ENCODE assay signal across 25 mouse cellular contexts in the genomic region with DNA sequence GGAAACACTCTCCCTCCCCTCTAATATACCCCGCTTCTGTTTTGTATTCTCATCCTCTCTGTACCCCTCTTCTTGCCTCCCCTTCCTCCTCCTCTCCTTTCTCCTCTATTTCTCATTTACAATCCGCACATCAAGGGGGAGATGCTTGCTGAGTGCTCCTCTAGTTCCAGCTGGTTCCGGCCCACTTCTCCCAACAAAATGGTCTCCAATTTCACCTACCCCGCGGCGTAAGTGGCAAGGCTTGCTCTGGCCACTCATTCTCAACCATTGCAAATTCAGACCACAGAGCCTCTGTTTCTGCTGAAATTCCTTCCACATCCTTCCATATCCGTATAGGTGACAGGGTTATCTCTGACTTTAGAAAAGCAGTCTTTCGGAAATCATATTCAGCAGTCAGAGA. TPM values are rescaled to one million over a fixed set of nuclear protein-coding genes. Genes with fewer than 3 reads are reported as not detected.
A peak's percentile ranks its signal among the peaks of the same experiment; 100 is the strongest.
DNase-seq lines count a peak whose midpoint lies in the region; ATAC-seq lines count a peak whose summit lies in the region.
"Had no signal": no experiment of that assay in that cellular context is flagged by ENCODE, and none has a peak within 500 bp of the region (broad histone marks: within the 10 kb centered on the region; RNA-seq: fewer than 3 reads in every experiment).

No protein-coding gene starts in this region.

- no peak overlapping the region for H3K4me3 ChIP-seq in limb, embryonic 15.5 days
- no peak overlapping the region for H3K4me3 ChIP-seq in limb, embryonic 10.5 days
- H3K4me3 ChIP-seq in embryonic facial prominence, embryonic 13.5 days, result no peak overlapping the region
- H3K4me3 ChIP-seq: forebrain, embryonic 13.5 days; heart, embryonic 10.5 days; heart, embryonic 15.5 days; hindbrain, embryonic 13.5 days; limb, embryonic 12.5 days; lung, embryonic 15.5 days; midbrain, embryonic 10.5 days; midbrain, embryonic 15.5 days had no signal

- no peaks in the 10 kb centered on the region for H3K9me3 ChIP-seq in limb, embryonic 15.5 days
- H3K9me3 ChIP-seq in limb, embryonic 10.5 days (replicated peaks), result no peaks in the 10 kb centered on the region
- H3K9me3 ChIP-seq in embryonic facial prominence, embryonic 13.5 days, result no peaks in the 10 kb centered on the region
- H3K9me3 ChIP-seq: forebrain, embryonic 13.5 days; heart, embryonic 10.5 days; heart, embryonic 15.5 days; hindbrain, embryonic 13.5 days; limb, embryonic 12.5 days; lung, embryonic 15.5 days; midbrain, embryonic 10.5 days; midbrain, embryonic 15.5 days had no signal

- H3K27me3 ChIP-seq in limb, embryonic 15.5 days, result no peaks in the 10 kb centered on the region
- no peaks in the 10 kb centered on the region for H3K27me3 ChIP-seq in limb, embryonic 10.5 days (ENCODE audit: low read depth, poor library complexity, severe bottlenecking)
- H3K27me3 ChIP-seq in embryonic facial prominence, embryonic 13.5 days, result no peaks in the 10 kb centered on the region
- H3K27me3 ChIP-seq: forebrain, embryonic 13.5 days; hindbrain, embryonic 13.5 days; limb, embryonic 12.5 days; lung, embryonic 15.5 days; midbrain, embryonic 15.5 days had no signal

- peaks cover 12% of the 10 kb centered on the region for H3K4me1 ChIP-seq in limb, embryonic 15.5 days
- 0 out of 2 replicates have a peak, but pooled peaks cover 3% of the 10 kb centered on the region for H3K4me1 ChIP-seq in limb, embryonic 10.5 days
- H3K4me1 ChIP-seq in embryonic facial prominence, embryonic 13.5 days, result peaks cover 39% of the 10 kb centered on the region
- H3K4me1 ChIP-seq: forebrain, embryonic 13.5 days; hindbrain, embryonic 13.5 days; midbrain, embryonic 10.5 days; midbrain, embryonic 15.5 days had no signal

- no peak overlapping the region for H3K9ac ChIP-seq in limb, embryonic 15.5 days
- no peak overlapping the region for H3K9ac ChIP-seq in embryonic facial prominence, embryonic 13.5 days
- H3K9ac ChIP-seq: forebrain, embryonic 13.5 days; heart, embryonic 15.5 days; hindbrain, embryonic 13.5 days; limb, embryonic 12.5 days; lung, embryonic 15.5 days; midbrain, embryonic 15.5 days had no signal

- no peak overlapping the region for H3K4me2 ChIP-seq in limb, embryonic 15.5 days
- H3K4me2 ChIP-seq in embryonic facial prominence, embryonic 13.5 days, result peak overlapping the region; percentile 17; the same call in 1 of the 2 replicates
- H3K4me2 ChIP-seq: forebrain, embryonic 13.5 days; heart, embryonic 15.5 days; hindbrain, embryonic 13.5 days; limb, embryonic 12.5 days; liver, embryonic 11.5 days; lung, embryonic 15.5 days; midbrain, embryonic 15.5 days had no signal

- ATAC-seq in limb, embryonic 15.5 days (ENCODE audit: insufficient number of reproducible peaks, low FRiP score, low TSS enrichment, low read depth), result no peak
- no peak for ATAC-seq in embryonic facial prominence, embryonic 13.5 days (ENCODE audit: insufficient number of reproducible peaks, insufficient read depth, low FRiP score, low TSS enrichment, low read depth)
- ATAC-seq: forebrain, embryonic 13.5 days; midbrain, embryonic 15.5 days had no signal

- 80% methylated on average over 8 of the region's 8 CpGs for WGBS in limb, embryonic 15.5 days
- 82% methylated on average over 8 of the region's 8 CpGs for WGBS in limb, embryonic 10.5 days
- WGBS in embryonic facial prominence, embryonic 13.5 days, result 53% methylated on average over 8 of the region's 8 CpGs

- no peaks in the 10 kb centered on the region for H3K36me3 ChIP-seq in limb, embryonic 15.5 days
- H3K36me3 ChIP-seq in limb, embryonic 10.5 days, result no peaks in the 10 kb centered on the region
- H3K36me3 ChIP-seq in embryonic facial prominence, embryonic 13.5 days, result no peaks in the 10 kb centered on the region
- H3K36me3 ChIP-seq: heart, embryonic 10.5 days; heart, embryonic 15.5 days; hindbrain, embryonic 13.5 days; limb, embryonic 12.5 days; lung, embryonic 15.5 days; midbrain, embryonic 10.5 days; midbrain, embryonic 15.5 days had no signal

- intact Hi-C loops in heart, postnatal 36 days (cut with DNase I), result no loop called here

- H3K27ac ChIP-seq in limb, embryonic 15.5 days, result 0 out of 2 replicates have a peak overlapping the region, but pooled peaks have one; percentile 57
- no peak overlapping the region for H3K27ac ChIP-seq in limb, embryonic 10.5 days
- H3K27ac ChIP-seq in embryonic facial prominence, embryonic 13.5 days, result peak overlapping the region; percentile 58
- H3K27ac ChIP-seq: forebrain, embryonic 13.5 days; heart, embryonic 10.5 days; heart, embryonic 15.5 days; hindbrain, embryonic 13.5 days; kidney, postnatal 0 days; limb, embryonic 12.5 days; lung, embryonic 15.5 days; midbrain, embryonic 10.5 days; midbrain, embryonic 15.5 days had no signal

- peak; percentile 83 for DNase-seq in heart, adult 11 months
- DNase-seq in heart, adult 18-20 months, result no peak
- no peak for DNase-seq in limb, embryonic 10.5 days (ENCODE audit: low spot score)
- no peak for DNase-seq in cerebellum, postnatal 14 days
- no peak for DNase-seq in heart, postnatal 36 days
- DNase-seq: adrenal gland, postnatal 14 days; cerebellum, adult 18-20 months; cerebellum, postnatal 25 days; gastrocnemius, postnatal 10 days; kidney, adult 11 months; right cerebral cortex, adult 18-20 months; spleen, adult 18-20 months; thymus, postnatal 14 days had no signal

RNA-seq across cellular contexts. Expression of a gene that starts 20.8 kb away (rescaled TPM):
- total RNA-seq in heart, adult 18-20 months (2021), result 1 to 10 TPM; 3.6 to 3.9 TPM
- 48.2 and 56.9 TPM in 2 replicates for polyA plus RNA-seq in limb, embryonic 15.5 days (2015; fragmentation: Nextera tagmentation; extraction: Ambion mirVana)
- polyA plus RNA-seq in limb, embryonic 10.5 days (2016; fragmentation: Nextera tagmentation; extraction: Ambion mirVana), result 50.5 and 64.8 TPM in 2 replicates
- polyA plus RNA-seq in embryonic facial prominence, embryonic 13.5 days (2015; fragmentation: Nextera tagmentation; extraction: Ambion mirVana), result 78.9 and 87.3 TPM in 2 replicates
- total RNA-seq in heart, postnatal 36 days (2021), result 1 to 10 TPM; 3.0 to 4.6 TPM
